Mouse (Mus musculus): ENCODE data around the gene Tjap1. TPM values are rescaled to one million over a fixed set of nuclear protein-coding genes. Genes with fewer than 3 reads are reported as not detected.

Gene Tjap1
- polyA plus RNA-seq, 1 experiment from 2014 or later = 55.3 TPM

- DNase-seq (ENCODE audit: low read depth, low spot score) = no peak
- no peak for ATAC-seq
- ChIA-PET CTCF (interaction anchor here (1.2 to 1.5 kb wide), 2 partner anchors 36 to 41 kb away, joined by 3 to 4 read pairs; no protein-coding TSS in a partner anchor), POLR2A (interaction anchor here (0.5 kb wide), 1 partner anchor 523 kb away, joined by 3 read pairs; no protein-coding TSS in a partner anchor)
- in situ Hi-C loops (cut with MboI; ENCODE audit: low pct_unique_long_range_greater_than_20kb) = no loop called here
- no peaks in the 10 kb centered on the region for H3K27me3 ChIP-seq
- TF ChIP-seq CTCF (IDR thresholded peaks at IDR 0.05) = no peak
Observed at GRCm38 (mm10) chr17:46258279-46259053, 24.4 kb downstream of the Tjap1 start.

GRCm38 (mm10) chr17:46255147-46255546, 27.7 kb downstream of the Tjap1 start:
- no peak for TF ChIP-seq CTCF (IDR thresholded peaks at IDR 0.05)
- ATAC-seq = no peak
- in situ Hi-C loops (cut with MboI; ENCODE audit: low pct_unique_long_range_greater_than_20kb) = no loop called here
- H3K27me3 ChIP-seq = no peaks in the 10 kb centered on the region
- DNase-seq (ENCODE audit: low read depth, low spot score) = no peak
- ChIA-PET CTCF (no interaction called here), POLR2A (no interaction called here)

GRCm38 (mm10) chr17:46254106-46254505, 28.7 kb downstream of the Tjap1 start:
- in situ Hi-C loops (cut with MboI; ENCODE audit: low pct_unique_long_range_greater_than_20kb) = no loop called here
- peak; percentile 20 for ATAC-seq
- ChIA-PET CTCF (no interaction called here), POLR2A (interaction anchor here (0.6 kb wide), 1 partner anchor 142 kb away, joined by 3 read pairs; no protein-coding TSS in a partner anchor)
- H3K27me3 ChIP-seq = no peaks in the 10 kb centered on the region
- TF ChIP-seq CTCF (IDR thresholded peaks at IDR 0.05) = no peak
- DNase-seq (ENCODE audit: low read depth, low spot score) = no peak

- ATAC-seq (peak; percentile 20), DNase-seq (ENCODE audit: low read depth, low spot score) (no peak)
- no peaks in the 10 kb centered on the region for H3K27me3 ChIP-seq
- POLR2A ChIA-PET = interaction anchor here (0.6 kb wide), 1 partner anchor 143 kb away, joined by 3 read pairs; no protein-coding TSS in a partner anchor
- CTCF ChIA-PET = interaction anchor here (2.4 to 3.3 kb wide), 2 partner anchors 12 to 21 kb away, joined by 5 to 14 read pairs; no protein-coding TSS in a partner anchor
- no peak for TF ChIP-seq CTCF (IDR thresholded peaks at IDR 0.05)
- in situ Hi-C loops (cut with MboI; ENCODE audit: low pct_unique_long_range_greater_than_20kb) = no loop called here
Observed at GRCm38 (mm10) chr17:46253452-46254084, 29.3 kb downstream of the Tjap1 start, which contains the start of gene Lrrc73. Gene Lrrc73, plus strand, starts transcription at chr17:46253531.

GRCm38 (mm10) chr17:46252571-46253451, 30.0 kb downstream of the Tjap1 start:
- DNase-seq (ENCODE audit: low read depth, low spot score) (no peak), ATAC-seq (no peak)
- TF ChIP-seq CTCF (IDR thresholded peaks at IDR 0.05) = no peak
- ChIA-PET CTCF (interaction anchor here (0.8 to 3.3 kb wide), 6 partner anchors 8 to 68 kb away, joined by 3 to 14 read pairs (median 4); no protein-coding TSS in a partner anchor), POLR2A (interaction anchor here (0.6 kb wide), 1 partner anchor 643 kb away, joined by 3 read pairs; no protein-coding TSS in a partner anchor)
- in situ Hi-C loops (cut with MboI; ENCODE audit: low pct_unique_long_range_greater_than_20kb) = no loop called here
- no peaks in the 10 kb centered on the region for H3K27me3 ChIP-seq

GRCm38 (mm10) chr17:46251174-46251573, 31.7 kb downstream of the Tjap1 start:
- POLR2A ChIA-PET = interaction anchor here (0.6 to 1.0 kb wide), 2 partner anchors 10 to 31 kb away, joined by 3 read pairs; partner anchors contain the start of gene Tjap1
- H3K27me3 ChIP-seq = no peaks in the 10 kb centered on the region
- ATAC-seq (no peak), DNase-seq (ENCODE audit: low read depth, low spot score) (no peak)
- no peak for TF ChIP-seq CTCF (IDR thresholded peaks at IDR 0.05)
- CTCF ChIA-PET = interaction anchor here (2.4 to 3.3 kb wide), 2 partner anchors 15 to 23 kb away, joined by 5 to 14 read pairs; no protein-coding TSS in a partner anchor
- in situ Hi-C loops (cut with MboI; ENCODE audit: low pct_unique_long_range_greater_than_20kb) = no loop called here

- in situ Hi-C loops (cut with MboI; ENCODE audit: low pct_unique_long_range_greater_than_20kb) = no loop called here
- ChIA-PET CTCF (interaction anchor here (1.5 kb wide), 1 partner anchor 160 kb away, joined by 3 read pairs; no protein-coding TSS in a partner anchor), POLR2A (no interaction called here)
- DNase-seq (ENCODE audit: low read depth, low spot score) (no peak), ATAC-seq (peak; percentile 23)
- TF ChIP-seq CTCF (IDR thresholded peaks at IDR 0.05) = no peak
- H3K27me3 ChIP-seq = no peaks in the 10 kb centered on the region
Observed at GRCm38 (mm10) chr17:46248189-46248522, 34.7 kb downstream of the Tjap1 start.

GRCm38 (mm10) chr17:46247512-46248188, 35.2 kb downstream of the Tjap1 start, which contains the start of the genes Polr1c and Yipf3:
Gene Polr1c, minus strand, starts transcription at chr17:46248054.
Gene Yipf3, plus strand, starts transcription at chr17:46248080.
- in situ Hi-C loops (cut with MboI; ENCODE audit: low pct_unique_long_range_greater_than_20kb) = no loop called here

GRCm38 (mm10) chr17:46244579-46244978, 38.2 kb downstream of the Tjap1 start:
- in situ Hi-C loops (cut with MboI; ENCODE audit: low pct_unique_long_range_greater_than_20kb) = no loop called here
- DNase-seq (ENCODE audit: low read depth, low spot score) (no peak), ATAC-seq (no peak)
- TF ChIP-seq CTCF (IDR thresholded peaks at IDR 0.05) = no peak
- ChIA-PET POLR2A (interaction anchor here (1.1 kb wide), 1 partner anchor 32 kb away, joined by 13 read pairs; no protein-coding TSS in a partner anchor), CTCF (interaction anchor here (1.1 kb wide), 1 partner anchor 8 kb away, joined by 4 read pairs; no protein-coding TSS in a partner anchor)
- no peaks in the 10 kb centered on the region for H3K27me3 ChIP-seq

More at GRCm38 (mm10) chr17:46247512-46248188, 35.2 kb downstream of the Tjap1 start, which contains the start of the genes Polr1c and Yipf3:
- POLR2A ChIA-PET = no interaction called here
- CTCF ChIA-PET = interaction anchor here (1.5 kb wide), 1 partner anchor 161 kb away, joined by 3 read pairs; no protein-coding TSS in a partner anchor
- TF ChIP-seq CTCF (IDR thresholded peaks at IDR 0.05) = no peak
- DNase-seq (ENCODE audit: low read depth, low spot score) = peak; percentile 54
- ATAC-seq = peak; percentile 60
- no peaks in the 10 kb centered on the region for H3K27me3 ChIP-seq
